Mouse (Mus musculus) MEL (cell line): ENCODE data around the gene Gm21985.
A peak's percentile ranks its signal among the peaks of the same experiment; 100 is the strongest.

Experiments used
- BHLHE40 ChIP-seq: IDR thresholded peaks from 2 replicates; pipeline ENCODE4 v1.6.1; 2012; ENCODE audit warnings: low read depth, mild to moderate bottlenecking, inconsistent platforms, low read length, improper control_type of control experiment, borderline replicate concordance
- CTCF ChIP-seq, 3 experiments: IDR thresholded peaks in 2 of 3; conservative IDR thresholded peaks in 1 of 3; 2 replicates each; pipeline ENCODE4 v1.5.1; 2011 to 2012; ENCODE audit warnings: low read length in 3 of 3, low read depth in 2 of 3, mild to moderate bottlenecking in 2 of 3, improper control_type of control experiment in 1 of 3, inconsistent platforms in 1 of 3, mixed read lengths in 1 of 3, moderate library complexity in 1 of 3; ENCODE audit not compliant: control insufficient read depth in 1 of 3, insufficient read depth in 1 of 3, poor library complexity in 1 of 3, severe bottlenecking in 1 of 3
- EP300 ChIP-seq, 2 experiments: IDR thresholded peaks; 2 replicates each; pipeline ENCODE4 v1.6.1; 2011; ENCODE audit warnings: improper control_type of control experiment in 2 of 2, low read length in 2 of 2, low read depth in 1 of 2, mild to moderate bottlenecking in 1 of 2
- GATA1 ChIP-seq: IDR thresholded peaks from 2 replicates; pipeline ENCODE4 v1.6.1; 2011; ENCODE audit warnings: low read depth, low read length, improper control_type of control experiment
- JUND ChIP-seq: IDR thresholded peaks from 2 replicates; pipeline ENCODE4 v1.6.1; 2011; ENCODE audit warnings: low read depth, mild to moderate bottlenecking, improper control_type of control experiment, low read length
- MAFK ChIP-seq: IDR thresholded peaks from 2 replicates; pipeline ENCODE4 v1.6.1; 2011; ENCODE audit warnings: low read depth, mild to moderate bottlenecking, low read length, improper control_type of control experiment, borderline replicate concordance
- MAX ChIP-seq: IDR thresholded peaks from 2 replicates; pipeline ENCODE4 v1.6.1; 2011; ENCODE audit warnings: low read length, improper control_type of control experiment
- MEF2A ChIP-seq: IDR thresholded peaks from 2 replicates; pipeline ENCODE4 v1.6.1; 2014; ENCODE audit warnings: low read depth, mild to moderate bottlenecking, inconsistent platforms, low read length, improper control_type of control experiment; ENCODE audit not compliant: poor library complexity, insufficient replicate concordance, severe bottlenecking; ENCODE audit errors: extremely low read depth
- POLR2A ChIP-seq, 2 experiments: IDR thresholded peaks; 2 replicates each; pipeline ENCODE4 v1.6.1; 2011 to 2012; ENCODE audit warnings: low read length in 2 of 2, mild to moderate bottlenecking in 2 of 2, control low read depth in 1 of 2, improper control_type of control experiment in 1 of 2, low read depth in 1 of 2, moderate library complexity in 1 of 2; ENCODE audit not compliant: control insufficient read depth in 1 of 2, insufficient read depth in 1 of 2, poor library complexity in 1 of 2
- RAD21 ChIP-seq: IDR thresholded peaks from 2 replicates; pipeline ENCODE4 v1.6.1; 2011; ENCODE audit warnings: mild to moderate bottlenecking, low read depth, low read length, improper control_type of control experiment
- RCOR1 ChIP-seq: IDR thresholded peaks from 2 replicates; pipeline ENCODE4 v1.6.1; 2012; ENCODE audit warnings: low read depth, mild to moderate bottlenecking, inconsistent platforms, low read length, improper control_type of control experiment
- TBP ChIP-seq: IDR thresholded peaks from 2 replicates; pipeline ENCODE4 v1.8.0; 2011; ENCODE audit warnings: low read depth, low read length, improper control_type of control experiment
- ZMIZ1 ChIP-seq: IDR thresholded peaks from 2 replicates; pipeline ENCODE4 v1.6.1; 2012; ENCODE audit warnings: low read depth, mild to moderate bottlenecking, inconsistent platforms, low read length, improper control_type of control experiment, moderate library complexity

DNA sequence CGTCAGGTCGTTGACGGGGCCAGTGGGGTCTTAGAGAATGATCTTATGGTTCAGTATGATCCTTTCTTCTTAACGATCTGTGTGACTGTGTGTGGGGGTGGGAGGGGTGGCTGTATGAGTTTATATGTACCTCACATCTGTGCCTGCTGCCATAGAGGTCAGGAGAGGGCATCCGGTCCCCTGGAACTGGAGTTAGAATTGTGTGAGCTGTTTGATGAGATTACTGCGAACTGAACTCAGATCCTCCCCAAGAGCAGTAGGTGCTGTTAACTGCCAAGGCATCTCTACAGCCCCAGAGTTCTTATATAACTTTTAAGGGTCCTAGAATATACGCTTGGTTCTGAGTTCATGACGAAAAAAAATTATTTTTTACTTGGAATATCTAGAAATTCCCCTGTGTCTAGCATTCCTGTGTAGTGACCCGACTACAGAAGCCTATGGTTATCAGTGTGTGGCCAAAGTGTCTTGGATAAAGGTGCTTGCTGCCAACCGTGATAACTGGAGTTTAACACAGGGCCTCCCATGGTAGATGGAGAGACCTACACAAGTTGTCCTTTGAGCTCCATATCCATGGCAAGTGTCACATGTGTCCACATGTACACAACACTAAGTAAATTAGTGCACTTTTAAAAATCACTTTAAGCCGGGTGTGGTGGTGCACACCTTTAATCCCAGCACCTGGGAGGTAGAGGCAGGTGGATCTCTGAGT lies 62.1 kb downstream of the Gm21985 start:
- TF ChIP-seq CTCF (IDR thresholded peaks at IDR 0.05 in 2 of 3, conservative IDR thresholded peaks at IDR 0.05 in 1 of 3; ENCODE audit: control insufficient read depth in 1 of 3, insufficient read depth in 1 of 3, low read depth in 2 of 3, low read length in 3 of 3, poor library complexity in 1 of 3, severe bottlenecking in 1 of 3) (no peak), GATA1 (0 out of 2 replicates have a peak, but pooled peaks have one; percentile 4), EP300 (IDR thresholded peaks at IDR 0.05; ENCODE audit: low read depth in 1 of 2, low read length in 2 of 2) (no peak), ZMIZ1 (no peak), JUND (no peak), MAX (no peak), MAFK (no peak), TBP (no peak), MEF2A (no peak), POLR2A (IDR thresholded peaks at IDR 0.05; ENCODE audit: control insufficient read depth in 1 of 2, insufficient read depth in 1 of 2, low read depth in 1 of 2, low read length in 2 of 2, poor library complexity in 1 of 2) (no peak), BHLHE40 (no peak), RAD21 (no peak), RCOR1 (no peak)
